ENCODE assay signal across 29 mouse cellular contexts in the genomic region with DNA sequence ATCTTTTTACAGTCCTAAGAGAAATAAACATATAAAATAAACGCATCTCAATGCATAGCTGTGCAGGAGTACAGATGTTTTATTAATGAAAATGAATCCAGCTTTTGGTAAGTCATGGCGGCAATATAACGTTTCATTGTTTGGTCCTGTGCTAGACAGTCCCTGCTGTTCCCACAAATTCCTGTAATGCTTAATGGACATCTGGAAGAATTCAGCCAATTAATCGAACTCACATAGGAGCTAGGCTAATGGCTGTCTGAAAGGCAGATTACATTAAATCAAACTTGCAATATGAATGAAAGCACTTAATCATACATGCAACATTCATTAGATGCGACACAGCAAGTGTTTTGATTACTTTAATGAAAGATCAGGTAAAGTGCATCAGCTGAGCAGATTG. TPM values are rescaled to one million over a fixed set of nuclear protein-coding genes. Genes with fewer than 3 reads are reported as not detected.
DNase-seq lines count a peak whose midpoint lies in the region; ATAC-seq and TF ChIP-seq lines count a peak whose summit lies in the region.
"Had no signal": no experiment of that assay in that cellular context is flagged by ENCODE, and none has a peak within 500 bp of the region (broad histone marks: within the 10 kb centered on the region; RNA-seq: fewer than 3 reads in every experiment).

No protein-coding gene starts in this region.

- TF ChIP-seq CTCF in brain, embryonic 14.5 days (IDR thresholded peaks at IDR 0.05; ENCODE audit: borderline replicate concordance, extremely low read depth, insufficient read depth, insufficient read length) = no peak

- WGBS in forebrain, embryonic 14.5 days = 67% methylated on average over 5 of the region's 5 CpGs
- WGBS in forebrain, embryonic 16.5 days = 57% methylated on average over 5 of the region's 5 CpGs
- WGBS in neural tube, embryonic 13.5 days = 60% methylated on average over 5 of the region's 5 CpGs
- 55% methylated on average over 5 of the region's 5 CpGs for WGBS in neural tube, embryonic 15.5 days

- no peaks in the 10 kb centered on the region for H3K27me3 ChIP-seq in forebrain, embryonic 14.5 days (replicated peaks; ENCODE audit: control insufficient read depth, insufficient read depth, low read length)
- no peaks in the 10 kb centered on the region for H3K27me3 ChIP-seq in forebrain, embryonic 16.5 days (replicated peaks; ENCODE audit: control insufficient read depth, insufficient read depth, low read length)
- no peaks in the 10 kb centered on the region for H3K27me3 ChIP-seq in neural tube, embryonic 13.5 days
- H3K27me3 ChIP-seq in neural tube, embryonic 15.5 days (replicated peaks) = no peaks in the 10 kb centered on the region
- H3K27me3 ChIP-seq: embryonic facial prominence, embryonic 12.5 days; embryonic facial prominence, embryonic 15.5 days; forebrain, embryonic 13.5 days; hindbrain, embryonic 12.5 days; hindbrain, embryonic 15.5 days had no signal

- DNase-seq in forebrain, embryonic 14.5 days (ENCODE audit: low spot score) = peak; percentile 23
- DNase-seq in brain, embryonic 14.5 days (ENCODE audit: low read depth) = peak; percentile 41
- DNase-seq in forelimb bud, embryonic 11.5 days (ENCODE audit: low read depth, low spot score) = peak; percentile 8
- DNase-seq: adrenal gland, adult 2 months; adrenal gland, postnatal 14 days; cerebellum, adult 11-12 months; cerebellum, adult 8-10 months; cerebellum, postnatal 10 days; cerebellum, postnatal 36 days; embryo, embryonic 11 days; gastrocnemius, postnatal 25 days; heart, adult 2 months had no signal

- H3K4me2 ChIP-seq in forebrain, embryonic 14.5 days (ENCODE audit: low read length) = no peak overlapping the region
- no peak overlapping the region for H3K4me2 ChIP-seq in forebrain, embryonic 16.5 days (ENCODE audit: low read length)
- H3K4me2 ChIP-seq in neural tube, embryonic 13.5 days = no peak overlapping the region
- no peak overlapping the region for H3K4me2 ChIP-seq in neural tube, embryonic 15.5 days
- H3K4me2 ChIP-seq: embryonic facial prominence, embryonic 12.5 days; embryonic facial prominence, embryonic 15.5 days; forebrain, embryonic 13.5 days; hindbrain, embryonic 12.5 days; hindbrain, embryonic 15.5 days had no signal

- H3K36me3 ChIP-seq in forebrain, embryonic 14.5 days (ENCODE audit: control insufficient read depth, insufficient read depth, low read length) = no peaks in the 10 kb centered on the region
- H3K36me3 ChIP-seq in forebrain, embryonic 16.5 days (ENCODE audit: control insufficient read depth, insufficient read depth) = no peaks in the 10 kb centered on the region
- no peaks in the 10 kb centered on the region for H3K36me3 ChIP-seq in neural tube, embryonic 13.5 days
- H3K36me3 ChIP-seq in neural tube, embryonic 15.5 days = no peaks in the 10 kb centered on the region
- H3K36me3 ChIP-seq: embryonic facial prominence, embryonic 12.5 days; embryonic facial prominence, embryonic 15.5 days; heart, embryonic 10.5 days; hindbrain, embryonic 12.5 days; hindbrain, embryonic 15.5 days had no signal

- no peak for ATAC-seq in forebrain, embryonic 14.5 days
- ATAC-seq in forebrain, embryonic 16.5 days = no peak
- ATAC-seq in neural tube, embryonic 13.5 days (ENCODE audit: low read depth) = 0 out of 2 replicates have a peak, but pooled peaks have one; percentile 67
- no peak for ATAC-seq in neural tube, embryonic 15.5 days (ENCODE audit: low FRiP score)
- ATAC-seq: CD4-positive, CD25-positive, alpha-beta regulatory T cell, adult 4 months; forebrain, embryonic 13.5 days; intestine, postnatal 0 days had no signal

- H3K9ac ChIP-seq in forebrain, embryonic 14.5 days (ENCODE audit: low read length) = no peak overlapping the region
- no peak overlapping the region for H3K9ac ChIP-seq in forebrain, embryonic 16.5 days (replicated peaks; ENCODE audit: low read depth, low read length)
- H3K9ac ChIP-seq in neural tube, embryonic 13.5 days = no peak overlapping the region
- no peak overlapping the region for H3K9ac ChIP-seq in neural tube, embryonic 15.5 days (replicated peaks)
- H3K9ac ChIP-seq: embryonic facial prominence, embryonic 12.5 days; embryonic facial prominence, embryonic 15.5 days; forebrain, embryonic 13.5 days; hindbrain, embryonic 12.5 days; hindbrain, embryonic 15.5 days had no signal

- no peak overlapping the region for H3K27ac ChIP-seq in forebrain, embryonic 14.5 days (ENCODE audit: low read depth, low read length)
- no peak overlapping the region for H3K27ac ChIP-seq in forebrain, embryonic 16.5 days (ENCODE audit: low read length)
- H3K27ac ChIP-seq in neural tube, embryonic 13.5 days (replicated peaks) = no peak overlapping the region
- no peak overlapping the region for H3K27ac ChIP-seq in neural tube, embryonic 15.5 days (replicated peaks)
- H3K27ac ChIP-seq: embryonic facial prominence, embryonic 12.5 days; embryonic facial prominence, embryonic 15.5 days; forebrain, embryonic 13.5 days; heart, adult 2 months; heart, embryonic 10.5 days; hindbrain, embryonic 12.5 days; hindbrain, embryonic 15.5 days had no signal

- H3K4me1 ChIP-seq in forebrain, embryonic 14.5 days (ENCODE audit: control insufficient read depth, insufficient read depth, low read length) = 0 out of 2 replicates have a peak, but pooled peaks cover under 1% of the 10 kb centered on the region
- peaks cover under 1% of the 10 kb centered on the region for H3K4me1 ChIP-seq in forebrain, embryonic 16.5 days (replicated peaks; ENCODE audit: control insufficient read depth, insufficient read depth, low read length)
- no peaks in the 10 kb centered on the region for H3K4me1 ChIP-seq in neural tube, embryonic 13.5 days (replicated peaks)
- H3K4me1 ChIP-seq in neural tube, embryonic 15.5 days = 0 out of 2 replicates have a peak, but pooled peaks cover 5% of the 10 kb centered on the region
- H3K4me1 ChIP-seq: embryonic facial prominence, embryonic 12.5 days; embryonic facial prominence, embryonic 15.5 days; heart, embryonic 10.5 days; hindbrain, embryonic 12.5 days; hindbrain, embryonic 15.5 days had no signal

- no peak overlapping the region for H3K4me3 ChIP-seq in forebrain, embryonic 14.5 days (ENCODE audit: low read depth, low read length)
- H3K4me3 ChIP-seq in forebrain, embryonic 16.5 days (replicated peaks; ENCODE audit: low read length) = no peak overlapping the region
- no peak overlapping the region for H3K4me3 ChIP-seq in neural tube, embryonic 13.5 days
- no peak overlapping the region for H3K4me3 ChIP-seq in neural tube, embryonic 15.5 days (replicated peaks)
- H3K4me3 ChIP-seq: embryonic facial prominence, embryonic 12.5 days; embryonic facial prominence, embryonic 15.5 days; forebrain, embryonic 13.5 days; heart, adult 2 months; heart, embryonic 10.5 days; hindbrain, embryonic 12.5 days; hindbrain, embryonic 15.5 days had no signal

- no peak for TF ChIP-seq POLR2A in brain, embryonic 14.5 days (IDR thresholded peaks at IDR 0.05; ENCODE audit: borderline replicate concordance, extremely low read depth, insufficient read depth, insufficient read length, poor library complexity, severe bottlenecking)

- no peaks in the 10 kb centered on the region for H3K9me3 ChIP-seq in forebrain, embryonic 14.5 days (replicated peaks; ENCODE audit: control insufficient read depth, low read length)
- 0 out of 2 replicates have a peak, but pooled peaks cover 2% of the 10 kb centered on the region for H3K9me3 ChIP-seq in forebrain, embryonic 16.5 days (ENCODE audit: control insufficient read depth, low read length)
- no peaks in the 10 kb centered on the region for H3K9me3 ChIP-seq in neural tube, embryonic 13.5 days
- no peaks in the 10 kb centered on the region for H3K9me3 ChIP-seq in neural tube, embryonic 15.5 days (replicated peaks)
- H3K9me3 ChIP-seq: embryonic facial prominence, embryonic 12.5 days; embryonic facial prominence, embryonic 15.5 days; forebrain, embryonic 13.5 days; heart, embryonic 10.5 days; hindbrain, embryonic 12.5 days; hindbrain, embryonic 15.5 days had no signal

RNA-seq across cellular contexts. Expression of a gene that starts 1.8 kb away (rescaled TPM):
- polyA plus RNA-seq in forebrain, embryonic 14.5 days (2014; fragmentation: Nextera tagmentation; extraction: Ambion mirVana) = not detected in 2 replicates
- polyA plus RNA-seq in forebrain, embryonic 16.5 days (2015; fragmentation: Nextera tagmentation; extraction: Ambion mirVana) = not detected in 2 replicates
- polyA plus RNA-seq in neural tube, embryonic 13.5 days (2015; fragmentation: Nextera tagmentation; extraction: Ambion mirVana) = 0.15 TPM in 1 of 2 replicates, not detected in the other
- polyA plus RNA-seq in neural tube, embryonic 15.5 days (2015; fragmentation: Nextera tagmentation; extraction: Ambion mirVana) = 0.09 and 0.14 TPM in 2 replicates
- polyA plus RNA-seq in brain, embryonic 14.5 days (2012; rRNA removed) = 0.07 TPM in 1 of 2 replicates, not detected in the other
- polyA plus RNA-seq: adrenal gland, adult 2 months; C2C12; cortical plate, adult 2 months; embryonic facial prominence, embryonic 12.5 days; embryonic facial prominence, embryonic 15.5 days; forebrain, embryonic 13.5 days; heart, embryonic 10.5 days; heart, postnatal 0 days; hindbrain, embryonic 12.5 days; hindbrain, embryonic 15.5 days; intestine, embryonic 14.5 days had no signal

RNA-seq across cellular contexts. Expression of a gene that starts 32.4 kb away (rescaled TPM):
- polyA plus RNA-seq in forebrain, embryonic 14.5 days (2014; fragmentation: Nextera tagmentation; extraction: Ambion mirVana) = 1.9 and 2.3 TPM in 2 replicates
- polyA plus RNA-seq in forebrain, embryonic 16.5 days (2015; fragmentation: Nextera tagmentation; extraction: Ambion mirVana) = 1.6 and 1.7 TPM in 2 replicates
- 1.2 and 1.6 TPM in 2 replicates for polyA plus RNA-seq in neural tube, embryonic 13.5 days (2015; fragmentation: Nextera tagmentation; extraction: Ambion mirVana)
- polyA plus RNA-seq in neural tube, embryonic 15.5 days (2015; fragmentation: Nextera tagmentation; extraction: Ambion mirVana) = 0.45 and 1.1 TPM in 2 replicates
- 1.1 and 2.0 TPM in 2 replicates for polyA plus RNA-seq in brain, embryonic 14.5 days (2012; rRNA removed)
- polyA plus RNA-seq: C2C12; gonadal fat pad, adult 2 months; heart, adult 2 months; heart, embryonic 14.5 days; heart, postnatal 0 days had no signal
